Mouse (Mus musculus) v-Abl transformed pro-B cells (cell line): ENCODE results near the gene Lefty1.
"Not testable (repeated sequence)": the region's sequence is repeated elsewhere in the genome, so short reads cannot be mapped to it uniquely, and the experiment has no call there.

ENCODE experiments used
- in situ Hi-C, 2 experiments: fragments of 400-800 bp; cut with MboI; formaldehyde crosslinking; loops; one replicate each; pipeline ENCODE4 v1.15.1; 2025; ENCODE audit not compliant: unreplicated experiment in 2 of 2

The Lefty1 gene

DNA sequence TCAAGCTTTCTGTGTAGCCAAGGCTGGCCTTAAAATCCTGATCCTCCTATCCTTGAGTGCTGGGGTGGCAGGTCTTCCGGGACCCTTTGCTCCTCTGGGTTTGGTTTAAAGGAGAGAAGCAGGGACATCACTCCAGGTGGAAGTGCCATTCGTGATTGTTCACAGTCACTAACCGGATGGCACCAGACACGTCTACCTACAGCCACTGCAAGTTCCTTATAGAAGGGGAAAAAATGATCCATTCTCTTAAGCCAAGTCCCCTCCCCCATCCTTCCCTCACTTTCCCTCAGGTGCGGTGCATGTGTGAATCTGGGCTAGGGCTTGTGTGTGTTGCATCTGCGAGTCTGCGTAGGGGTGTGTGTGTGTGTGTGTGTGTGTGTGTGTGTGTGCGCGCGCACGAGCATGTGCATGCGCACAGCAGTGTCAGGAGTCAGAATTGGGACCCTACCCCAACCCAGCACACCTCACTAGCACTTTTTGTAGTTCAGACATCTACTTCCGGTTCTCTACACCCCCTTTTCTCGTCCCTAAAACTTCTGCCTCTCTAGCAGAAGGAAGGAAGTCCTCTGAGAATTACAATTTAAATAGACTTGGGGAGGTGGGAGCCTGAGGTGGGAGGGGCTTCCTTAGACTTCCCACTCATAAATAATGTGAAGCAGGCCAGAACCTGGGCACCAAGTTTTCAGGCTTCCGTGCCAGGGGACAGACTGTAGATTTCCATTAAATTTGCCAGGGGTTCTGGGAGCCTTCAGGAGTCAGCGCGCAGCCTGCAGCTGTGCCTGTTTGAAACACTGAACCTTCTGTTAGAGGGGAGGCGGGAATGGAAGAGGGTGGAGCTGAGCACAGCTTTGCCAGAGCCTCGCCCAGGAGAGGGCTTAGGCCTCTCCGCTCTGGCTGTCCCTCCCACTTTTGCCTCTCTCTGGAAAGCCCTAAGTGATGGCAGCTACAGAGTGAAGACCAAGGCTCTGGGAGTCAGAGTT, 10.5 kb downstream of the Lefty1 start:
- in situ Hi-C loops = no loop called here

DNA sequence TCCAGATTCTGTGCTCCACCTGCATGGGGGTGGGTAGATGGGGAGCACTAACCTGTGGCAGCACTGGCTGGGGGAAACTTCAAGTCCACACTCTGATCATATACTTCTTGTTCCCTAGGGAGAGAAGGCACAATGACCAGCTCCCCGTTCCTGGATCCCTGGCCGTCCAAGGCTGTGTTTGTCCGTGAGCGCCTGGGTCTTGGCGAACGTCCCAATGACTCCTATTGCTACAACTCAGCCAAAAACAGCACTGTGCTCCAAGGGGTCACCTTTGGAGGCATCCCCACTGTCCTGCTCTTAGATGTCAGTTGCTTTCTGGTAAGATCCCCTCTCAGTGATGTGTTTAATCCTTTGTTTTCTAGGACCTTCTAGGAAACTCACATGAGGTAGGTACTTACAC, 11.6 kb downstream of the Lefty1 start:
- in situ Hi-C loops = no loop called here

DNA sequence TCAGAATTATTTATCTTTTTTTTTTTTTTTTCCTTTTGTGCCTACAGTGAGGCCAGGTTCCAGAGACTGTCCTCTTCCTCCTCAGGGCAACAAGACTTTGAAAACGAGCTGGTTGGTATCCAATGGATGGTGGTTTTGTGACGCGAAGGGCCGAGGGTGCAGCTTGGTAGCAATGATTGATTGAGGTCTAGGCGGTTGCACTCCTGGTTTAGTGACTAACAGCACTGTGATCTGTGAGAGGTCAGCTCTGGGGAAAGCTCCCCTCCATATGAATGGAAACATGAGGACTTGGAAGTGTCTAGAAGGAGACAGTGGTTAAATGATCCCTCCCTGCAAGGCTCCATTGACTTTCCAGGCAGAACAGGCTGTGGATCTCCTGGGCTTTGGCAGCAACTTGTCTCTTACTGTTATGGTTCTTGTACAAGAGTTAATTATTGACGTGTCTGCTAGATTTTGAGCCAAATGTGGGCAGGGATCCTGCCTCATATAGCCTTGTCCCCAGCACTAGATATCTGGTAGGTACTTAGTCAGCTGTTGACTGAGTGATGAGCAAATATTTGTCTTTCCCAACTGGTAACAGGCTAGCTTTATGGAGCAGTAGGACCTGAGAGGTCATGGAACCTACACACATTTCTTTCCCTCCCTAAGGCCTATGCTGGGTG, 17.4 kb downstream of the Lefty1 start:
- in situ Hi-C loops = no loop called here

DNA sequence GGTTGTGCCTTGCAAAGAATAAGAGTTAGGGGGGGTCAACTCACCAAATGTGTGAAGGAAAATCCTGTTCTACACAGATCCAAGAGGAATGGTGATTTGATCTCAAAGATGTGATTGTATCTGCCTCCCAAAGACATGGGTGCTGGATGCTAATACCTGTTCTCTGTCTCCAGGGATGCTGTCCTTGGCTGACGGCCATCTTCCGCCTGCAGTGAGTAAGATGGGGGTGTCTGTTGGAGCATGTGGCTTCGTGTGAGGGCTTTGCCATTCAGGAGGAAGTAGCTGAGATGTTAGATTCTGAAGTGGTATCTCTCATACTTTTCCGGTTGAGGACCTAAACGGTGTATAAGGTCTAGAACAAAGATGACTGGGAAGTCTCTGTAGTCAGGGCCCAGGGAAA, 18.0 kb downstream of the Lefty1 start:
- in situ Hi-C loops = no loop called here

DNA sequence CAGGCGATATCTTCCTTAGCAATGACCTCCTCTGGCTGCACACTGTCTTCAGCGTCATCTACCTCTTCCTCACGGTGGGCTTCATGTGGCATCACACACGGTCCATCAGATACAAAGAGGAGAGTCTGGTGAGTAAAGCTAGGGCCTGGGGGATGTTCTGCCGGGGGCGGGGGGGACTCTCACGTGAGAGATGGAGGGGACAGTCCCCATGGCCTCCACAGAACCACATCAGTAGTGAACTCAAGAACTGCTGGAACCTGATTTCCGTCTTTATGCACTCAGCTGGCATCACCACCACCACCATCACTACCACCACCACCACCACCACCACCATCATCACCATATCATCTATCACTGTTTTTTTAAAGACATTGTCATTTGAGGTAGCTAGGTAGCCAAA, 21.6 kb downstream of the Lefty1 start:
- in situ Hi-C loops = no loop called here

DNA sequence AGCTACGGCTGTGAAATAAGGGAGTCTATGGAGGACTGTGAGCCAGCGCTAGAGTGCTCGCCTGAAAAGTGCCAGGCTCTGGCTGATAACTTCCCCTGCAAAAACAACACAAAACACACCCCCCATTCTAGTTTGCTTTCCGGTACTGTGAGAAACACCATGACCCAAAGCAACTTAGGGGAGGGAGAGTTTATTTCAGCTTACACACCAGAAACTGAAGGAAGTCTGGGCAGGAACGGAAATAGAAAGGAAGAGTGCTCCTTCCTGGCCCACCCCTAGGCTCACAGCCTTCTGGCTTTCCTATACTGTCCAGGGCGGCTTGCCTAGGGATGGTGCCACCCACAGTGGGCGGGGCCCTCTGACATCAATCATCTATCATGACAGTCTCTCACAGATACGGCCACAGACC, 22.2 kb downstream of the Lefty1 start:
- in situ Hi-C loops = no loop called here

DNA sequence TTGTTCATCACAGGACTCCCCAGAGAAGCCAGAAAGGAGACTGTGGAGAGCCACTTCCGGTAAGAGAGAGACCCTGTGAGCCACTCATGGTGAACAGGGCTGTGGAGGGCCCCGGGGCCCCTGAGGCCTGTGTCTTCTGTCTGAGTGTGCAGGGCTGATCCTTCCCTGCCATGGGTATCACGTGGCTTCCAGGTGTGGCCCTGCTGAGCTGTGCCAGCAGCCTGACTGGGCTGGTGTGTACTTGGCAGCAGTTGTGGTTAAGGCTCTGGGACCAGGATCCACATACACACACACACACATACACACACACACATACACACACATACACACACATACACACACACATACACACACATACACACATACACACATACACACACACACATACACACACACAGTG, 23.2 kb downstream of the Lefty1 start:
- in situ Hi-C loops = no loop called here

DNA sequence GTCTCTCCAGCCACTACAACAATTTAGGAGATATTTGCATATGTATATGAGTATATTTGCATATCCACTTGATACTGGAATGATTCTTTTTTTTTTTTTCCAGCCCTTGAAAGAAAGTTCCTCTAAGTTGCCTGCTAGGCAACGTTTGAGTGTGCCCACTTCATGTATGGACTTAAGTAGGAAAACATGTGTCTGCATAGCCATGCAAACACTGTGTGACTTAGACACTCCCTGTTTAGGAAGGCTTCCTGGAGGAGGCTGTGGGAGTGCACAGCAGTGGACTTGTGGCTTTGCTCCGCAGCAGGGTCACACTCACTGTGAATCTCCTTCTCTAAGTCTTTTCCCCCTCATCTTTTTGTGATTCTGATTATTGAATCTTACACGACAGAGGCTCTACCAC, 24.0 kb downstream of the Lefty1 start:
- in situ Hi-C loops = no loop called here

DNA sequence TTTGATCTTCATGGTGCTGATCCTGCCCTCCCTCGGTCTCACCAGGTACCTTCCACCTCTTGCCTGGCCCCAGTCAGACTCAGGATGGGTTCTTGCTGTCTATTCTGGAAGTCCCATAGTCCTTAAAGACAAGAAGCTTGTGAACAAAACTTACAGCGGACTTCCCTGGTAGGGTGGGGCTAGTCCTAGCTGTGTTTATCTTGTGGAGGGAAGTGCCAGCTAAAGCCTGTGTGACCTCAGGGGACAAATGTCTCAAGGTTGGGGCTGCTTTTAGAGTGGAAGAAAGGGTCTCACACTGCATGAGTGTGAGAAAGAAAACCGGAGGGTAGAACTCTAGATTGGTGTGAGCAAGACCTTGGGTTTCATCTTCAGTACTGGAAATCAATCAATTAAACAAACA, 31.0 kb downstream of the Lefty1 start:
- in situ Hi-C loops = no loop called here

DNA sequence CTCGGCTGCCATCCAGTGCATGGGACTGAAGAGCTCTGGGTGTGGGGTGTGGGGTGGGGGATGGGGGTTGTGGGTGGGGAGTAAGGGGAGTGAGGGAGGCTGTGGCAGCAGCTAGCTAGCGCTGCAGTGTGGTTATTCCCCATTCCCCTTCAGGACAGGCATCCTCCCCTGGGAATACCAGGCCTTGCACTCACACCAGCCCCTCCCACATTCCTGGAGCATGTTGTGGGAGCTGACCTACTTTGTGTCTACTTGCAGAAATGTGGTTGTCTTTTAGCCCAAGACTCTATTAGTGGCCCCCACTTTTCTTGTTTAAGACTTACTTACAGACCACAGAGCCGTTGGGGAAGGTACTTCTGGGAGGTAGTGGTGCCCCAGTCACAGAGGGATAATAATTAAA, 31.7 kb downstream of the Lefty1 start:
- in situ Hi-C loops = no loop called here

DNA sequence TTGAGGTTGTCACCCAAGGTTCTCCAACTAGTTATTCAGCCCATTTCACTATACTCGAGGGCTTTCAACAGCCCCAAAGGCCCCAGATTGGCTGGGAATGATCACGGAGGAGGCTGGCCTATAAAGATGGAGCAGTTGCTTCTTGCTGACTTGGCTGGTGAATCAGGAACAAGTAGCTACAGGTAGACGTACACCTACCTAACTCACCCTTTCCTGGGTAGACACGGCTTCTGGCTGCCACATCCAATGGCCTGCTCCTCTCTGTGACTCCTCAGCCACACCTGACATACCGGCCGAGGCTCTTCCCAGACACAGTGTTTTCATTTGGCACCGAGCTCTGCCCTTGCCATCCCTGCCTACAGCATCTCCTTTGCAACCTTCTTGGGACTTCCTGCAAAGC, 32.4 kb downstream of the Lefty1 start:
- in situ Hi-C loops = no loop called here

DNA sequence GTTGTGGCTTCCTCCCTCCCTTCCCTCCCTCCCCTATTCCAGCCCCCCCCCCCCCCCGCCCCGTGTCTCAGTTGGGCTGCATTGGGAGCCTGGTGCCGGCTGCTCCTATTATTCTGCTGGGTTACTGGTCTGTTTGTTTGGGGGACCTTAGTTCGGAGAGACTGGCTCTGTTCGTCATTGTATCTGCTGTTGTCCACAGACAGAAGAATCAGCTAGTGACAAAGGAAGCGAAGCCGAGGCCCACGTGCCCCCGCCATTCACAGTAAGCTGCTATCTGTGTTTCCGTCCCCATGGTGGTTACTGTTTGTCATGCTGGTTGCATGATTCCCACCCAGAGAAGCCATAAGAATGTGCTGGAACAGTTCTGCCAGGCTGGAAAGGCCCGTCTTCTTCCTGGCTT, 38.1 kb downstream of the Lefty1 start:
- in situ Hi-C loops = loop anchor here in 1 of 2 experiments (5.0 to 10.0 kb wide), 2 partner anchors 71 to 872 kb away; partner anchors contain the start of genes Lbr and Pycr2

DNA sequence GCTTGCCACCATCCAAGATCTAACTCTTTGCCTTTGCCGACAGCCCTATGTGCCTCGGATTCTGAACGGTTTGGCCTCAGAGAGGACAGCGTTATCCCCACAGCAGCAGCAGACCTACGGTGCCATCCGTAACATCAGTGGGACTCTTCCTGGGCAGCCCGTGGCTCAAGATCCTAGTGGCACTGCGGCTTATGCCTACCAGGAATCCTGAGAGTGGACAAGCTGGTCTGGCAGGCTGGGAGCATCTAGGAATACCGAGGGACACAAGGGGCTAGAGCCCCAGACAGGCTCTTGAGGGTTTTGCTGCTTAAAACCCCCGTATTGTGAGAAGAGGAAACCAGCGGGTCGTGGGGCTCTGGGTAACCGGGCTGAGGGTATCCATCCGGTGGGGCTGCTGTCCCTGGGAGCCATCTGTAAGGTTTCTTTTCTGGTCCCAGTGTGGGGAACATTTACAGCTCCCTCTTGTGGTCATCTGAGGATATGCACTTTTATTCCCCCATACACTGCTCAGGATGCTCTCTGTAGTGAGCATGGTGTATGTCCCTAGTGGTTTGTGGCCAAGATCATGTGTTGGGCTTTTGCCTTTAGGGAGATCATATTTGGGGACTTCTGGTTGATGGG, 39.4 kb downstream of the Lefty1 start:
- in situ Hi-C loops = loop anchor here in 1 of 2 experiments (5.0 to 10.0 kb wide), 2 partner anchors 72 to 871 kb away; partner anchors contain the start of genes Lbr and Pycr2

DNA sequence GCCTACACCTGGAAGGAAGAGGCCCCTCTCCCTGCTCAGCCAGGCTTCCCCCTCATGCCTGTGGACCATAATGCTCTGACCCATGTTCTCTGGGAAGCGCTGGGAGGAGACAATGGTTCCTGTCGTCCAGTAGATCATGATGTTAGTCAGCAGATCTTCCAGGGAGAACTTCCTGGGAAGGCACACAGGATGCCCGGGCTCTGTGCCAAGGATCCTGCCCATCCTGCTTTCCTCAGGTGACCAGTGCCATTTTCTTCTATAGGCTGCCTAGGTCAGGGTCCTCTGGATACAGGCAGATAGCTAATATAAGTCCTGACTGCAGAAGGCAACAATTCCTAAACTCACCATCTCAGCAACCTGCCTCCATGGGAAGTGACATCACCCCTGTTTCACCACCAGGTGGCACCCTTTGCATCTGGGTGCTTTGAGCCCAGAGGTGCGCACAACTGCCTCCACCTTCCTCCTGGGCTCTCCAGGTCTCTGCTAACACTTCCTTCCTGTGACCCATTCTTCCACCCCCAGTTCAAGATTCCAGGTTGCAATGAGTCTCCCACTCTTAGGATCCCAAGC, 41.4 kb downstream of the Lefty1 start:
- in situ Hi-C loops = loop anchor here (5.0 to 10.0 kb wide), 2 partner anchors 74 to 869 kb away; partner anchors contain the start of genes Lbr (in 1 of the 2) and Pycr2 (in 1 of the 2)

DNA sequence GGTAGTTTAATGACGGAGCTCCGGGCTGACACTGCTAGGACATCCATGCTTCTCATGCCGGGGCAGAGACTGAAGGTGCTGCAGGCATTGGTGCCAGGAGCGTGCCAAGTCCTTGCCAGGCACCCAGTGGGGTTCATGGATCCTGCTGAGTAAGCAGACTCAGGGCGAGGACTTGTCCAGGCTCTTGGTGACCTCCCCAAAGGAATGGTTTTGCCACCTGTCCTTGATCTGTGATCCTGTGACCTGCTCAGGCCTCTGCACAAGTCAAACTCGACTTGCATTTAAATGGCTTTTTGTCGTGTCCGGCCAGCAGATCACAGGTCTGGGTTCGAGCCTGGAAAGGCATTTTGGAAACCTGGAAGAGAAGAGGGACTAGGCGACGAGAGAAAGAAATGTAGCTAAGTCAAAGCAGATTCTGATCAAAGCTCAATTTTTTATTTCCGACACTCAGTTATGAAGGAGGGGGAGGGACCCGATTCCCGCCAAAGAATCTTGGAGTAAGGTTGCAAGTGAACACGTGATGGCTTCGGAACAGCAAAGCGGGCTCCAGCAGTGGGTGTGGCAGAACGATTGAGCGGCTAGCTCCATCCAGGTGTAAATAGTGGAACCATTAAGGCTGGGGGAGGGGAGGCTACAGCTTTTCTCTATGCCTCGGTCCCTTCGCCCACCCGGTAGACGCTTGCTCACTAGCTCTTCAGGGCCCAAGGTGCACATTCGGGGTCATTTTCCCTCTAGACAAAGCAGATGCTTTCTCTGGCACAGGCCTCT, 44.8 kb downstream of the Lefty1 start:
- in situ Hi-C loops = loop anchor here (5.0 to 10.0 kb wide), 2 partner anchors 77 to 865 kb away; partner anchors contain the start of genes Lbr (in 1 of the 2) and Pycr2 (in 1 of the 2)

DNA sequence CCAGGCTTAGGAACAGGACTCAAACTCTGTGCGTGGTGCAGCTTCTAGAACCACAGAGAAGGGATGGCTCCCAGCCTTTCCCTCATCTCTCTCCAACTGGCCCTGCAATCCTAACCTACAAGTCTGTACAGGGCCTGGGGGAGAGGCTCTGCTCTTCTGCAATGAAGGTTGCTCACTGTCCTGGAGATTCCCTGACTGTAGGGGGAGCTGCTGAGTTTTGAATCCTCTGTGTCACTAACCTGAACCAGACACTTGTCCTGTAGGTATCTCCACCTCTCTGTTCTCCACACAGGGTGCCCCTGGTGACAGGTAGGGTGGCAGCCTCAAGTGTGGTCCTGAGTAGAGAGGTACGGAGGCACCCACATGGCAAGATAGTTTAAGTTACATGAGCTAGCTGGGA, 45.6 kb downstream of the Lefty1 start:
- in situ Hi-C loops = no loop called here

DNA sequence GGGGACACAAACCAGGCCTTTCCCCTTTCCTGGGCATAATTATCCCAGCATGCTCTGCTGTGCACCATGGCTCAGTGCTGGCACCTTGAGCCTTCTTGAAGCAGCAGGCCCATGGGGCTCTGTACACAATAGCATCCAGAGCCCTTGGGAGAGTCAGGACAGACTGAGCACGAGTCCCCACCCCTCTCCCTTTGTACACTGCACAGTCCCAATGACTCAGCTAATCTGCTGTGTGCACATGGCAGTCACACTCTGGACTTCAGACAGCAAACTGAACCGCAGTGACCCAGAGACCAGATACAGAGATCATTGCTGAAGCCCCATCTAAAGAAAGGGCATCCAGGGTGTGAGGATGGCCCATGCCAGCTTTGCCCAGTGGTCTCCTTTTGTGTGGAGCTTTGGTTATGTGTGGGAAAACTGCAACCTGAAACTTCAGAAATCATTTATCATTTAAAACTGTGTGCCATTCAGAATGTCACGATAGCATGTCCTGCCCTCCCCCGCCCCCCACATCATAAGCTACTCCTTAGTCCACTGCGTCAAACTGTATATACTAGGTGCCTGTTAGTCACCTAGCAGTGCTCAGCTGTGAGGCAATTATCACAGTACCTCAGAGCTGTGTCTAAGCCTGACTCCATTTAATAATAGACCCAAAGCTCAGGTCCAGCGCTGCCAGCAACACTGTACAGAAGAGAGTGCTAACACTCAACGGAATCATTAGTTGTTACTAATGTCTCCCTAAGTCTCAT, 46.6 kb downstream of the Lefty1 start:
- in situ Hi-C loops = not testable (repeated sequence)

DNA sequence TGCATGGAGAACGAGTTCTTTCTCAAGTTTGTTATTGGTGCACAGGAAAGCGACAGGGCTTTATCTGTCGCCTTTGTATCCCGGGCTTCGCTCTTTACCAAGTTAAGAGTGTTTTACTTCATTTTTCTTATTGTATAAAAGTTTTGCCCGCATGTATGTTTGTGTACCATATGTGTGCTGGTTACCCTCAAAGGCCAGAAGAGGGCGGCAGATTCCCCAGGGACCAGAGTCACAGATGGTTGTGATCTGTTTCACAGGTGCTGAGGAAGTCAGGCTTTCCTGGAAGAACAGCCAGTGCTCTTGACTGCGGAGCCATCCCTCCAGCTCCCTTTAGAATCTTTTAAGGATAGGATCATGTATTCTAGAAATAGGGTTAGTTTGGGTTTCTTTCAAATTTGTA, 51.9 kb downstream of the Lefty1 start:
- in situ Hi-C loops = no loop called here

DNA sequence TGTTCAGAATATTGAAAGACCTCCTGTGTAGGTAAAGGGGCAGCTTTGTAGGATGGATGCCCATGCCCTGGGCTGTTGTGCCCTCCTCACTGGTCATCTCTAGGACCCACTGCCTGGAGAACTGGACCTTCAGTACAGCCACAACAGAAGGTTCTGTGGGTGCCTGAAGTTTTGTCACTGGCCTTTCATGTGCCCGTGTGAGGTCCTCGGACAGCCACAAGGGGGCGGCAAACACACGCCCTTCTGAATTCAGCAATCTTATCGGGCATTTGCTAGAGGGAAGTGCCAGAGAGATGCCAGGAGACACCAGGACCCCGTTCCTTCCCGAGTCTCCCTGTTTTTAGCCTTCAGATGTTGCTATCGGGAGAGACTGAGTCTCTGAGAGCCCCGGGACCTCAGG, 52.9 kb downstream of the Lefty1 start:
- in situ Hi-C loops = no loop called here
